Mouse (Mus musculus) cortical plate, adult 2 months (tissue): ENCODE measurements around the gene Ccdc39.

Source experiments
- CTCF ChIP-seq: fragments of 200-500 bp; IDR thresholded peaks from 2 replicates; pipeline ENCODE4 v1.5.1; 2011; ENCODE audit warnings: mild to moderate bottlenecking, control low read depth, low read length; ENCODE audit not compliant: insufficient read depth; ENCODE audit errors: extremely low read depth
- POLR2A ChIP-seq: fragments of 200-500 bp; IDR thresholded peaks from 2 replicates; pipeline ENCODE4 v1.6.1; 2011; ENCODE audit warnings: mild to moderate bottlenecking, low read length, control low read depth; ENCODE audit not compliant: insufficient read depth; ENCODE audit errors: extremely low read depth

DNA sequence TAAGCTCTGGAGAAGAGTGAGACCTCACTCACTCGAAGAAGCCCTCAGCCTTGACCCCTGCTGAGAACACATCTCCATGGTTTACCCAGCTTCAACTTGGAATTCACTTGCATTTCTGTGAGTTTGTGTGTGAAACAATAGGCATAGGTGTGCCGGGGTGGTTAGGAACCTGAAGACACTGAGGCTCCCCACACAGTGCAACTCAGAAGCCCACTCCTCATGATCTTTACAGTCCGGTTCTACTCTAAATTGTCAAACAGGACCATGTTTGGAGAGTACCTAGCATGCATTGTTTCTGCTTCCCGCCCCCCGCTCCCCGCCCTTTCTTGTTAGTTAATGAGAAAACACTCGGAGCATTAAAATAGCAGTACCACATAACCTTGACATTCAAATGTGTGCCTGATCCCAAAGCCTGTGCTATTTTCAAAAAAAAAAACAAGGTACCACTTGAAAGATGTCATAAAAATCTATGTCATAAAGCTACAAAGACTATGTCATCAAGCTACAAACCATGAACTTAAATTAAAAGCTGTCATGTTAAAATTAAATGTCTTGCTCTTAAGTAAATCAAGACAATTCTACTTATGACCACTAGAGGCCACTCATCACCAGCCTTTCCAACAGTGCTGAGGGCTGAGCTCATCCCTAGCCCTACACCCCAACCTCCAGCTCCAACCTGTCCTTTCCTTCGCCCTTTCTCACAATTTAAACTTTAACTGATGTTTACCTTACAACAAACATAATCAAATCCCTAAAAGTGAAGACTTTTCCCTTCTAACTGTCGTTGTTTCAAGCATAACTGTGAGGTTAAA is 19.8 kb downstream of the Ccdc39 start:
- TF ChIP-seq POLR2A (no peak), CTCF (peak; percentile 86)
